Mouse (Mus musculus) small intestine, adult 2 months (tissue): ENCODE data around the gene Sox6. TPM values are rescaled to one million over a fixed set of nuclear protein-coding genes. Genes with fewer than 3 reads are reported as not detected.
A peak's percentile ranks its signal among the peaks of the same experiment; 100 is the strongest.
"Not testable (repeated sequence)": the region's sequence is repeated elsewhere in the genome, so short reads cannot be mapped to it uniquely, and the experiment has no call there.

Source experiments
- H3K27ac ChIP-seq: fragments of 200-500 bp; 2 replicates; pipeline ENCODE4 v1.5.1; 2012; ENCODE audit warnings: low read depth, low read length, control low read depth, inconsistent platforms; ENCODE audit not compliant: insufficient read depth
- H3K27me3 ChIP-seq: fragments of 200-500 bp; 2 replicates; pipeline ENCODE4 v1.6.1; 2012; ENCODE audit warnings: mild to moderate bottlenecking, moderate library complexity, low read length, inconsistent platforms; ENCODE audit not compliant: control insufficient read depth, insufficient read depth
- H3K36me3 ChIP-seq: fragments of 200-500 bp; 2 replicates; pipeline ENCODE4 v1.6.1; 2012; ENCODE audit warnings: mild to moderate bottlenecking, low read length, control low read depth, inconsistent platforms; ENCODE audit not compliant: control insufficient read depth, insufficient read depth
- H3K4me1 ChIP-seq: fragments of 200-500 bp; 2 replicates; pipeline ENCODE4 v1.6.1; 2012; ENCODE audit warnings: low read length, inconsistent platforms, mixed read lengths; ENCODE audit not compliant: control insufficient read depth, insufficient read depth, insufficient read length
- H3K4me3 ChIP-seq: fragments of 200-500 bp; 2 replicates; pipeline ENCODE4 v1.5.1; 2012; ENCODE audit warnings: low read depth, mild to moderate bottlenecking, control low read depth, inconsistent platforms, low read length, moderate library complexity
- CTCF ChIP-seq: fragments of 200-500 bp; IDR thresholded peaks from 2 replicates; pipeline ENCODE4 v1.5.1; 2012; ENCODE audit warnings: low read depth, mild to moderate bottlenecking, control low read depth, inconsistent platforms, low read length, moderate library complexity, mixed read lengths; ENCODE audit not compliant: insufficient replicate concordance, insufficient read length; ENCODE audit errors: extremely low read depth
- POLR2A ChIP-seq: fragments of 200-500 bp; IDR thresholded peaks from 2 replicates; pipeline ENCODE4 v1.6.1; 2012; ENCODE audit warnings: low read depth, mild to moderate bottlenecking, control low read depth, inconsistent platforms, low read length, moderate library complexity
- WGBS: fragments of 180-500 bp; shearing (Covaris S2); methylation state at CpG from one replicate; pipeline ENCODE4 v1.1.7; 2018; 5-methylcytosine and 5-hydroxymethylcytosine counted together
- polyA plus RNA-seq: library from polyadenylated mRNA; depleted of rRNA; stranded (reverse); fragments of >200 nt; gene quantifications from 2 replicates; pipeline ENCODE4 v1.2.3, GENCODE M21; 2012; rRNA removed

Gene Sox6
- polyA plus RNA-seq, result 4.2 and 17.6 TPM in 2 replicates

- Histone ChIP-seq H3K36me3 (no peaks in the 10 kb centered on the region), H3K4me3 (peak within 1 kb of the TSS; percentile 64), H3K27me3 (peaks cover 30% of the 10 kb centered on the region), H3K27ac (no peak within 1 kb of the TSS), H3K4me1 (peaks cover 2% of the 10 kb centered on the region; the same call in 1 of the 2 replicates)
- WGBS, result 1% methylated on average over 11 of the region's 11 CpGs
- TF ChIP-seq POLR2A, result no peak
Measured at GRCm38 (mm10) chr7:116038511-116038910, at the start of gene Sox6. TSS of gene Sox6 (minus strand) at chr7:116038796.

GRCm38 (mm10) chr7:116084366-116084765, 45.8 kb upstream of the Sox6 start, which contains the start of gene Gm4353:
TSS of gene Gm4353 (minus strand) at chr7:116084635.
- H3K27ac ChIP-seq, H3K36me3 ChIP-seq, H3K4me1 ChIP-seq, H3K27me3 ChIP-seq, H3K4me3 ChIP-seq: not testable (repeated sequence)
- WGBS, result 97% methylated on average over 11 of the region's 11 CpGs

- 59% methylated on average over 1 of the region's 1 CpGs for WGBS
- H3K27ac ChIP-seq, result no peak overlapping the region
- TF ChIP-seq CTCF (no peak), POLR2A (no peak)
- no peaks in the 10 kb centered on the region for H3K27me3 ChIP-seq
- no peaks in the 10 kb centered on the region for H3K4me1 ChIP-seq
- no peaks in the 10 kb centered on the region for H3K36me3 ChIP-seq
- H3K4me3 ChIP-seq, result no peak overlapping the region
Measured at GRCm38 (mm10) chr7:116060739-116061138, 22.1 kb upstream of the Sox6 start.

- TF ChIP-seq POLR2A, result no peak
- TF ChIP-seq CTCF, result no peak
- peaks cover 18% of the 10 kb centered on the region for H3K27me3 ChIP-seq
- H3K27ac ChIP-seq, result no peak overlapping the region
- peaks cover 2% of the 10 kb centered on the region; the same call in 1 of the 2 replicates for H3K4me1 ChIP-seq
- no peak overlapping the region for H3K4me3 ChIP-seq
- no peaks in the 10 kb centered on the region for H3K36me3 ChIP-seq
- 34% methylated on average over 15 of the region's 15 CpGs for WGBS
Measured at GRCm38 (mm10) chr7:116040470-116041019, 1.9 kb upstream of the Sox6 start.

GRCm38 (mm10) chr7:116039538-116040466, 1.2 kb upstream of the Sox6 start:
- Histone ChIP-seq H3K27ac (no peak overlapping the region), H3K27me3 (peaks cover 21% of the 10 kb centered on the region), H3K4me1 (peaks cover 2% of the 10 kb centered on the region; the same call in 1 of the 2 replicates), H3K36me3 (no peaks in the 10 kb centered on the region), H3K4me3 (peak overlapping the region; percentile 64)
- TF ChIP-seq POLR2A, result no peak
- peak; percentile 83 for TF ChIP-seq CTCF
- 1% methylated on average over 48 of the region's 48 CpGs for WGBS

GRCm38 (mm10) chr7:116039196-116039537, 571 bp upstream of the Sox6 start, which contains the start of gene 1110004F10Rik:
TSS of gene 1110004F10Rik (plus strand) at chr7:116039397.
- no peak for TF ChIP-seq CTCF
- TF ChIP-seq POLR2A, result no peak
- Histone ChIP-seq H3K4me1 (peaks cover 2% of the 10 kb centered on the region; the same call in 1 of the 2 replicates), H3K27ac (no peak within 1 kb of the TSS), H3K27me3 (peaks cover 26% of the 10 kb centered on the region), H3K36me3 (no peaks in the 10 kb centered on the region), H3K4me3 (peak within 1 kb of the TSS; percentile 64)
- WGBS, result 4% methylated on average over 11 of the region's 11 CpGs

- no peak overlapping the region for H3K27ac ChIP-seq
- peaks cover 2% of the 10 kb centered on the region; the same call in 1 of the 2 replicates for H3K4me1 ChIP-seq
- TF ChIP-seq CTCF, result no peak
- no peak for TF ChIP-seq POLR2A
- peaks cover 33% of the 10 kb centered on the region for H3K27me3 ChIP-seq
- no peaks in the 10 kb centered on the region for H3K36me3 ChIP-seq
- H3K4me3 ChIP-seq, result 0 out of 2 replicates have a peak overlapping the region, but pooled peaks have one; percentile 4
- WGBS, result 7% methylated on average over 13 of the region's 13 CpGs
Measured at GRCm38 (mm10) chr7:116038024-116038423, 572 bp downstream of the Sox6 start.
